Mouse (Mus musculus) E14TG2a.4 (cell line): Measurements from ENCODE around the gene Fads1.

Source experiments
- CTCF ChIP-seq: conservative IDR thresholded peaks from 2 replicates; pipeline ENCODE4 v1.5.1; 2014; ENCODE audit warnings: low read length
- NANOG ChIP-seq: IDR thresholded peaks from 2 replicates; pipeline ENCODE4 v1.6.1; 2014; ENCODE audit warnings: borderline replicate concordance, low read length, mixed read lengths
- POU5F1 ChIP-seq: IDR thresholded peaks from 2 replicates; pipeline ENCODE4 v1.6.1; 2014; ENCODE audit warnings: low read length, borderline replicate concordance

DNA sequence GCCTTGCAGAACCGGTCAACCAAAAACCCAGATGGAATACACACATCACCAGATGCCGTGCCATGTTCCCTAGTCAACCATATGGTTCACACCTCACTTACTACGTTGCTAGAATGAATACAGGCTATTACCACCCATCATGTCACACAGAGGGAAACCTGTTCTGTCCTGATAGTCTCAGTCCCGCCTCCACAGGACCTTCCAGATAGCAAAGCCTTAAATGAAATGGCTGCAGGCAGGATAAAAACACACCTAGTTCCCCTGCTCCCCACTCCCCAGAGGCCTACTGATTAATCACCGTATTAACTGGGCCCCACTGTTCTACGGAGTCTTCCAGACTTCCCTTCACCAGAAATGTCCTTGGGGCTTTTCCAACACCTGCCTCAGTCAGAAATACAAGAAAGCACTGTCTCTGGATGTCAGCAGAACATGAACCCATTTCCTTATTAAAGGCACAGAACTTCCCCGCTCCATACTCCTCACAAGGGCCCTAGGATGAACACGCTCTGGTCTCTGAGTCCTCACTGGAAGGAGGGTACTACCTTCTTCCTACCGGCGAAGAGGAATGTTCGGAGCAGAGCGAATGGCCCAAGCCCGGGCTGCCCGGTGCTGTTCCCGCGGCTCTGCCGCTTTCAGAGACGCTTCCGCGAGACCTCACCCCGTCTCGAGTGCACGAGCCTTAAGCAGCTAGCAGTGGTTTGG is 20.6 kb downstream of the Fads1 start:
- TF ChIP-seq CTCF (no peak), NANOG (no peak), POU5F1 (no peak)
